Mouse (Mus musculus): ENCODE results near the gene Tkfc. TPM values are rescaled to one million over a fixed set of nuclear protein-coding genes. Genes with fewer than 3 reads are reported as not detected.
"Not testable (repeated sequence)": the region's sequence is repeated elsewhere in the genome, so short reads cannot be mapped to it uniquely, and the experiment has no call there.

Tkfc gene
- polyA plus RNA-seq, 2 experiments from 2014 or later = 6.3 to 12.3 TPM

GRCm38 (mm10) chr19:10587231-10587630 is 18.2 kb downstream of the Tkfc start:
- ATAC-seq = no peak

GRCm38 (mm10) chr19:10585112-10585511 is 20.3 kb downstream of the Tkfc start:
- ATAC-seq = no peak

- ATAC-seq = no peak
Observed at GRCm38 (mm10) chr19:10583550-10584146, 21.8 kb downstream of the Tkfc start.

- no peak for ATAC-seq
Observed at GRCm38 (mm10) chr19:10581984-10582383, 23.5 kb downstream of the Tkfc start.

GRCm38 (mm10) chr19:10580761-10581160 is 24.7 kb downstream of the Tkfc start:
- ATAC-seq = no peak

- no peak for ATAC-seq
Observed at GRCm38 (mm10) chr19:10580102-10580501, 25.4 kb downstream of the Tkfc start.

- peak; percentile 94 for ATAC-seq
Observed at GRCm38 (mm10) chr19:10576690-10577561, 28.5 kb downstream of the Tkfc start, which contains the start of the genes Cyb561a3 and Tmem138. Cyb561a3 (plus strand) TSS chr19:10577172. Tmem138 (minus strand) TSS chr19:10577362.

GRCm38 (mm10) chr19:10569627-10570026 is 35.8 kb downstream of the Tkfc start:
- no peak for ATAC-seq

GRCm38 (mm10) chr19:10565217-10565616 is 40.2 kb downstream of the Tkfc start:
- ATAC-seq = no peak

- no peak for ATAC-seq
Observed at GRCm38 (mm10) chr19:10564278-10564677, 41.2 kb downstream of the Tkfc start.

- no peak for ATAC-seq
Observed at GRCm38 (mm10) chr19:10562351-10562750, 43.1 kb downstream of the Tkfc start.

GRCm38 (mm10) chr19:10561558-10562314 is 43.7 kb downstream of the Tkfc start:
- no peak for ATAC-seq

GRCm38 (mm10) chr19:10560108-10560507 is 45.3 kb downstream of the Tkfc start:
- ATAC-seq = no peak

GRCm38 (mm10) chr19:10557837-10558375 is 47.5 kb downstream of the Tkfc start:
- not testable (repeated sequence) for ATAC-seq

- ATAC-seq = no peak
Observed at GRCm38 (mm10) chr19:10557430-10557829, 48.0 kb downstream of the Tkfc start.

- ATAC-seq = no peak
Observed at GRCm38 (mm10) chr19:10557001-10557400, 48.5 kb downstream of the Tkfc start.

GRCm38 (mm10) chr19:10555624-10556510 is 49.6 kb downstream of the Tkfc start, which contains the start of gene Tmem216:
Tmem216 (minus strand) TSS chr19:10556238.
- ATAC-seq = peak; percentile 95

- ATAC-seq = no peak
Observed at GRCm38 (mm10) chr19:10539454-10539853, 66.0 kb downstream of the Tkfc start.
